Mouse (Mus musculus): ENCODE data around the gene Olfr723.
"Not testable (repeated sequence)": the region's sequence is repeated elsewhere in the genome, so short reads cannot be mapped to it uniquely, and the experiment has no call there.

Gene Olfr723

DNA sequence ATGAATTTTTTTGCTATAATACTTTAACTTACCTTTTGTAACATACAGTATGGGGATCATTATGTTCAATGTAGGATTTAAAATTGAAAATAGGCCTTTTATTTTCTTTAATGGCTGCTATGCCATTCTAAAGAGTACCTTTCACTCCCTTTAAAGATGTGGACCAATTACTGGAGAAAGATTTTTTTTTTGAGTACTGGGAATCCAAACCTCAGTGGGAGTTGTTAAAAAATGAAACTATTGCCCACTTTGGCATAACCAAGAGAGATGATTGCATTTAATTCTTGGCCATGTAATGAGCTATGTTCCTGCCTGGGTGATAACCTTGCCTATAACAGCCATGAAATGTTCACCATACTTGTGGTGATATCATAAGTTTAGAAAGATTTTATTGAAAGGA, at the start of gene Olfr723:
Olfr723 (minus strand) TSS at position 101 of the 400 bp plus-strand sequence.
- not testable (repeated sequence) for DNase-seq (ENCODE audit: low spot score in 2 of 2)

DNA sequence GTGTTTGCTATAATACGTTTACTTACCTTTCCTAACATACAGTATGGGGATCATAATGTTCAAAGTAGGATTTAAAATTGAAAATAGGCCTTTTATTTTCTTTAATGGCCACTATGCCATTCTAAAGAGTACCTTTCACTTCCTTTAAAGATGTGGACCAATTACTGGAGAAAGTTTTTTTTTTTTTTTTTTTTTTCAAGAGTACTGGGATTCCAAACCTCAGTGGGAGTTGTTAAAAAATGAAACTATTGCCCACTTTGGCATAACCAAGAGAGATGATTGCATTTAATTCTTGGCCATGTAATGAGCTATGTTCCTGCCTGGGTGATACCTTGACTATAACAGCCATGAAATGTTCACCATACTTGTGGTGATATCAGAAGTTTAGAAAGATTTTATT, 31.6 kb upstream of the Olfr723 start, which contains the start of gene Olfr724:
Olfr724 (minus strand) TSS at position 101 of the 400 bp plus-strand sequence.
- not testable (repeated sequence) for DNase-seq (ENCODE audit: low spot score in 2 of 2)

DNA sequence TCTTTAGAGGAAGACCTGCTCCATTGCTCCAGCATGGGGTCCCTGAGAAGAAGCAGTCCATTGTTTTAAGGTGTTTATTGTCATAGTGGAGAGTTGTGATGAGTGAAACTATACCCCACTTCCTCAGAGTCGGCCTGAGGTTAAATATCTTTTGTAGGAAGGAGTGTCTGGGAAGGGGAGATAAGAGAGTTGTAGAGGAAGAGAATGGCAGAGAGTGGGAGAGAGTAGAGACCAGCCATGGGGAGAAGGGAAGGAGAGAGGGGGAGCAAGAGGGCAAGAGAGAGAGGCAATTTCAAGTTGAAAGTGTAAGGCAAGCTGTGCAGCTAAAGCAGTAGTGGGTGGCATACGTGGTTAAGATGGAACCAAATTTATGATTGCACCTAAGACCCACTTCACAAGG, 24.3 kb upstream of the Olfr723 start:
- no peak for DNase-seq (ENCODE audit: low spot score in 2 of 2)

DNA sequence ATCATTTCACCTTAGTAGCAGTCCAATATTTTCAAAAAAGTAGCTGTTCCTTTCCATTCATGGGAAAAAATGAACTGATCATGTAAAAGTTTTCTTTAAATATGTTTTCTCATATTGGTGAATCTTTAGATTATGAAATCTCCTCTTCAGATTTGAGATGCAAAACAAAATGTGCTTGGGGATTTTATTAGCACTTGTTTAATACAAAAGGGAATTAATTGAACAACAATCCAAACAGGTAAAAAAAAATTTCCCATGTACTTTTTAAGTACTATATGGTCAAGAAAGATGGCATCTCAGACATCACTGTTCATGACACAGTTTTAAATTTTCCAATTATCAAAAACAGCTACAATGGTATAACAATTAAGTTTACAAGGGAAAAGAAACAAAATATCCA, 29.7 kb downstream of the Olfr723 start, which contains the start of gene Olfr722:
Olfr722 (minus strand) TSS at position 101 of the 400 bp plus-strand sequence.
- no peak for DNase-seq (ENCODE audit: low spot score in 2 of 2)
